Mouse (Mus musculus) thymus, adult 2 months (tissue): Measurements from ENCODE around the gene Sdhaf1. TPM values are rescaled to one million over a fixed set of nuclear protein-coding genes. Genes with fewer than 3 reads are reported as not detected.

Experiments used
- DNase-seq: peaks from one replicate; pipeline ENCODE4 v3.0.0; 2021
- H3K27ac ChIP-seq: fragments of 200-500 bp; 2 replicates; pipeline ENCODE4 v1.5.1; 2012; ENCODE audit warnings: low read length, control low read depth; ENCODE audit not compliant: control insufficient read depth, insufficient read depth
- H3K27me3 ChIP-seq: fragments of 200-500 bp; 2 replicates; pipeline ENCODE4 v1.6.1; 2012; ENCODE audit warnings: mild to moderate bottlenecking, low read length, moderate library complexity, mixed read lengths; ENCODE audit not compliant: control insufficient read depth, insufficient read depth
- H3K36me3 ChIP-seq: fragments of 200-500 bp; 2 replicates; pipeline ENCODE4 v1.6.1; 2012; ENCODE audit warnings: mild to moderate bottlenecking, low read length, moderate library complexity; ENCODE audit not compliant: control insufficient read depth, insufficient read depth
- H3K4me1 ChIP-seq: fragments of 200-500 bp; replicated peaks from 2 replicates; pipeline ENCODE4 v1.6.1; 2012; ENCODE audit warnings: low read length; ENCODE audit not compliant: control insufficient read depth, insufficient read depth
- H3K4me3 ChIP-seq: fragments of 200-500 bp; 2 replicates; pipeline ENCODE4 v1.5.1; 2012; ENCODE audit warnings: mild to moderate bottlenecking, low read length, control low read depth, moderate library complexity; ENCODE audit not compliant: control insufficient read depth, insufficient read depth
- CTCF ChIP-seq: fragments of 200-500 bp; IDR thresholded peaks from 2 replicates; pipeline ENCODE4 v1.5.1; 2012; ENCODE audit warnings: mild to moderate bottlenecking, control low read depth, low read length, moderate library complexity, borderline replicate concordance; ENCODE audit not compliant: control insufficient read depth, poor library complexity, insufficient read depth; ENCODE audit errors: extremely low read depth
- POLR2A ChIP-seq: fragments of 200-500 bp; IDR thresholded peaks from 2 replicates; pipeline ENCODE4 v1.6.1; 2012; ENCODE audit warnings: mild to moderate bottlenecking, low read length, control low read depth, moderate library complexity; ENCODE audit not compliant: control insufficient read depth, poor library complexity, insufficient read depth; ENCODE audit errors: extremely low read depth
- WGBS: fragments of 180-500 bp; shearing (Covaris S2); methylation state at CpG from one replicate; pipeline ENCODE4 v1.1.7; 2018; 5-methylcytosine and 5-hydroxymethylcytosine counted together
- polyA plus RNA-seq: library from polyadenylated mRNA; depleted of rRNA; stranded (reverse); fragments of >200 nt; gene quantifications from 2 replicates; pipeline ENCODE4 v1.2.3, GENCODE M21; 2012; rRNA removed

The Sdhaf1 gene
- polyA plus RNA-seq, 1 experiment: 26.9 TPM

DNA sequence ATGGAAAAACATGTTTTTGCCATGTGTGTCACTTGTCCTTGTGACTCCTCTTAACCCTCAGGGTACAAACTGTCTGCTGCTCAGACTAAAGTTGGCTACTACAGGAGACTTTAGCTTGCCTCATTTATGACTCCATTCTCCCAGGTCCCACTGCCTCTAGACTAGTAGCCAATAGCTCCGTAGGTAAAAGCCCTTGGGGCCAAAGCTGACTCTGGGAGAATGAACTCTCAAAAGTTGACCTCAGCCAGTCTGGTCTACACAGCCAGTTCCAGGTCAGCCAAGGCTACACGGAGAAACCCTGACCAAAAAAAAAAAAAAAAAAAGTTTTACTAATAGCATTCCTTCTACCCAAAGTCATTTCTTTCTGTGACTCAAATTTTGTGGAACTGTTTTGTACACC, 44.8 kb downstream of the Sdhaf1 start:
- no peaks in the 10 kb centered on the region for H3K27me3 ChIP-seq
- peaks cover 9% of the 10 kb centered on the region for H3K4me1 ChIP-seq
- no peaks in the 10 kb centered on the region for H3K36me3 ChIP-seq
- no peak overlapping the region for H3K4me3 ChIP-seq
- 64% methylated on average over 2 of the region's 2 CpGs for WGBS
- no peak overlapping the region for H3K27ac ChIP-seq
- TF ChIP-seq CTCF: no peak
- no peak for TF ChIP-seq POLR2A
- no peak for DNase-seq

GRCm38 (mm10) chr7:30274383-30274782, 49.3 kb downstream of the Sdhaf1 start:
- no peaks in the 10 kb centered on the region; the same call in 1 of the 2 replicates for H3K36me3 ChIP-seq

More at GRCm38 (mm10) chr7:30274383-30274782, 49.3 kb downstream of the Sdhaf1 start:
- Histone ChIP-seq H3K27ac (no peak overlapping the region), H3K27me3 (no peaks in the 10 kb centered on the region), H3K4me3 (no peak overlapping the region), H3K4me1 (no peaks in the 10 kb centered on the region)
- TF ChIP-seq CTCF: no peak
- no peak for TF ChIP-seq POLR2A
- no peak for DNase-seq
- 94% methylated on average over 6 of the region's 6 CpGs for WGBS

Other genes starting within 250 kb of the Sdhaf1 start
- not detected in 2 replicates for gene Gm26920, start 233.5 kb downstream of the Sdhaf1 start, polyA plus RNA-seq
- gene Zfp566, start 233.4 kb downstream of the Sdhaf1 start, polyA plus RNA-seq: 4.4 and 6.8 TPM in 2 replicates
- 30.6 and 36.4 TPM in 2 replicates for gene Zfp260, start 229.1 kb downstream of the Sdhaf1 start, polyA plus RNA-seq
- 5.4 and 8.1 TPM in 2 replicates for gene Zfp382, start 202.0 kb downstream of the Sdhaf1 start, polyA plus RNA-seq
- 16.8 and 18.6 TPM in 2 replicates for gene Zfp146, start 154.1 kb downstream of the Sdhaf1 start, polyA plus RNA-seq
- 28.1 and 85.8 TPM in 2 replicates for gene Cox7a1, start 139.8 kb downstream of the Sdhaf1 start, polyA plus RNA-seq
- gene Capns1, start 125.1 kb downstream of the Sdhaf1 start, polyA plus RNA-seq: 565 and 739 TPM in 2 replicates
- gene Polr2i, start 91.9 kb downstream of the Sdhaf1 start, polyA plus RNA-seq: 131 and 157 TPM in 2 replicates
- 42.4 and 47.1 TPM in 2 replicates for gene Tbcb, start 91.6 kb downstream of the Sdhaf1 start, polyA plus RNA-seq
- gene Ovol3, start 88.2 kb downstream of the Sdhaf1 start, polyA plus RNA-seq: 0.66 and 1.4 TPM in 2 replicates
- 0.17 and 0.26 TPM in 2 replicates for gene Thap8, start 43.8 kb downstream of the Sdhaf1 start, polyA plus RNA-seq
- 54.1 and 66.9 TPM in 2 replicates for gene Wdr62, start 43.5 kb downstream of the Sdhaf1 start, polyA plus RNA-seq
- gene Clip3, start 32.2 kb downstream of the Sdhaf1 start, polyA plus RNA-seq: 2.9 and 3.3 TPM in 2 replicates
- 159 and 192 TPM in 2 replicates for gene Alkbh6, start 15.2 kb downstream of the Sdhaf1 start, polyA plus RNA-seq
- 15.4 and 16.8 TPM in 2 replicates for gene Syne4, start 9.1 kb downstream of the Sdhaf1 start, polyA plus RNA-seq
- gene E130208F15Rik, start 2.2 kb downstream of the Sdhaf1 start, polyA plus RNA-seq: 0.74 and 0.93 TPM in 2 replicates
- gene Lrfn3, start 38.9 kb upstream of the Sdhaf1 start, polyA plus RNA-seq: 0.78 and 1.1 TPM in 2 replicates
- gene Tyrobp, start 89.9 kb upstream of the Sdhaf1 start, polyA plus RNA-seq: 273 and 417 TPM in 2 replicates
- gene Hcst, start 96.0 kb upstream of the Sdhaf1 start, polyA plus RNA-seq: 212 and 279 TPM in 2 replicates
- gene Nfkbid, start 97.8 kb upstream of the Sdhaf1 start, polyA plus RNA-seq: 72.8 and 77.4 TPM in 2 replicates
- gene Aplp1, start 121.6 kb upstream of the Sdhaf1 start, polyA plus RNA-seq: 5.9 and 6.0 TPM in 2 replicates
- gene Kirrel2, start 133.8 kb upstream of the Sdhaf1 start, polyA plus RNA-seq: 0.05 and 0.15 TPM in 2 replicates
- 0.19 and 0.38 TPM in 2 replicates for gene Nphs1, start 134.4 kb upstream of the Sdhaf1 start, polyA plus RNA-seq
- 0.13 and 0.62 TPM in 2 replicates for gene Prodh2, start 169.7 kb upstream of the Sdhaf1 start, polyA plus RNA-seq
- 156 and 176 TPM in 2 replicates for gene Arhgap33, start 211.2 kb upstream of the Sdhaf1 start, polyA plus RNA-seq
- gene Hspb6, start 228.3 kb upstream of the Sdhaf1 start, polyA plus RNA-seq: 30.0 and 89.6 TPM in 2 replicates
- 36.1 and 36.3 TPM in 2 replicates for gene Proser3, start 228.4 kb upstream of the Sdhaf1 start, polyA plus RNA-seq
- gene Lin37, start 235.9 kb upstream of the Sdhaf1 start, polyA plus RNA-seq: 73.0 and 78.6 TPM in 2 replicates
- gene U2af1l4, start 239.4 kb upstream of the Sdhaf1 start, polyA plus RNA-seq: 81.5 and 84.2 TPM in 2 replicates
- 7.3 and 8.8 TPM in 2 replicates for gene Gm49396, start 239.4 kb upstream of the Sdhaf1 start, polyA plus RNA-seq
- gene Psenen, start 239.7 kb upstream of the Sdhaf1 start, polyA plus RNA-seq: 130 and 176 TPM in 2 replicates
- 26.1 and 31.7 TPM in 2 replicates for gene Igflr1, start 241.5 kb upstream of the Sdhaf1 start, polyA plus RNA-seq